Mouse (Mus musculus) lung, postnatal 0 days (tissue): ENCODE results near the gene Bhlha15.

Experiments
- CTCF ChIP-seq: IDR thresholded peaks from 2 replicates; pipeline ENCODE4 v1.5.1; 2016; ENCODE audit warnings: antibody characterized with exemption, mild to moderate bottlenecking
- EP300 ChIP-seq: IDR thresholded peaks from 2 replicates; pipeline ENCODE4 v1.6.1; 2016; ENCODE audit warnings: antibody characterized with exemption, mild to moderate bottlenecking, control low read depth

- TF ChIP-seq CTCF (no peak), EP300 (no peak)
These were observed 25.9 kb downstream of the Bhlha15 start for GRCm38 (mm10) chr5:144215992-144216391.
